Mouse (Mus musculus) limb, embryonic 12.5 days (tissue): Measurements from ENCODE around the gene Rprd1b. TPM values are rescaled to one million over a fixed set of nuclear protein-coding genes. Genes with fewer than 3 reads are reported as not detected.

Experiments
- ATAC-seq: fragments of 200-750 bp; cut with Nextera tagmentation; 2 replicates; pipeline ENCODE4 v1.8.0; 2017; ENCODE audit warnings: low read depth, moderate TSS enrichment; ENCODE audit not compliant: insufficient number of reproducible peaks, insufficient read depth, low FRiP score, low TSS enrichment
- H3K27ac ChIP-seq: fragments of 300-500 bp; sonication (generic); 2 replicates; pipeline ENCODE4 v1.5.1; 2016; ENCODE audit warnings: mild to moderate bottlenecking, moderate library complexity
- H3K27me3 ChIP-seq: fragments of 300-500 bp; sonication (generic); 2 replicates; pipeline ENCODE4 v1.6.1; 2016; ENCODE audit warnings: mild to moderate bottlenecking, moderate library complexity
- H3K36me3 ChIP-seq: fragments of 300-500 bp; sonication (generic); 2 replicates; pipeline ENCODE4 v1.6.1; 2016; ENCODE audit warnings: mild to moderate bottlenecking, moderate library complexity
- H3K4me1 ChIP-seq: fragments of 300-500 bp; sonication (generic); replicated peaks from 2 replicates; pipeline ENCODE4 v1.6.1; 2016
- H3K4me2 ChIP-seq: fragments of 300-500 bp; sonication (generic); 2 replicates; pipeline ENCODE4 v1.6.1; 2016; ENCODE audit warnings: mild to moderate bottlenecking, moderate library complexity
- H3K4me3 ChIP-seq: fragments of 300-500 bp; sonication (generic); replicated peaks from 2 replicates; pipeline ENCODE4 v1.5.1; 2016; ENCODE audit warnings: mild to moderate bottlenecking
- H3K9ac ChIP-seq: fragments of 300-500 bp; sonication (generic); replicated peaks from 2 replicates; pipeline ENCODE4 v1.6.1; 2016; ENCODE audit warnings: mild to moderate bottlenecking, moderate library complexity
- H3K9me3 ChIP-seq: fragments of 300-500 bp; sonication (generic); 2 replicates; pipeline ENCODE4 v1.6.1; 2016; ENCODE audit warnings: mild to moderate bottlenecking, moderate library complexity
- WGBS: fragments of 180-500 bp; shearing (Covaris S2); methylation state at CpG from one replicate; pipeline ENCODE4 v1.1.7; 2016; 5-methylcytosine and 5-hydroxymethylcytosine counted together
- polyA plus RNA-seq: library from polyadenylated mRNA; unstranded; fragments of >200 nt; fragmentation: Nextera tagmentation; extraction: Ambion mirVana; gene quantifications from 2 replicates; pipeline ENCODE4 v1.2.1, GENCODE M21; 2016

The Rprd1b gene
- polyA plus RNA-seq, 1 experiment from 2014 or later: 57.1 TPM

DNA sequence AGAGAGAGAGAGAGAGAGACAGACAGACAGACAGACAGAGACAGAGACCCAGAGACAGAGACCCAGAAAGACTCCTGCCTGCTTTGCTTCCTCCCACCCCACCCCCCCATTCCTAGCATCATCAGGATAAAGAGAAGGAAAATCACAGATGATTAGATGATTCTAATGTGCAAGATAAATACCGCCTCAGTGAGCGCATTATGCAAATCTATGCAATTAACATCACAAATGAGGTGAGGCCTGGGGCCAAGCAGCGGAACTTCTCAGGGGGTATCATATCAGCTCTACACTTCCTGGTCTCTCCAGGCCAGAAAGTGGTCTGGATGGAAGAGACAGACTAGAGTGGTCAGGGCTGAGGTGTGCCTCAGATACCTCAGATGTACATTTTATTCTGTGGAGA is 149.3 kb downstream of the Rprd1b start:
- no peak overlapping the region for H3K27ac ChIP-seq
- H3K4me3 ChIP-seq: no peak overlapping the region
- H3K4me2 ChIP-seq: no peak overlapping the region
- no peak for ATAC-seq
- H3K9me3 ChIP-seq: no peaks in the 10 kb centered on the region
- WGBS: 56% methylated on average over 3 of the region's 3 CpGs
- no peaks in the 10 kb centered on the region for H3K36me3 ChIP-seq
- peaks cover 13% of the 10 kb centered on the region for H3K4me1 ChIP-seq
- H3K9ac ChIP-seq: no peak overlapping the region
- H3K27me3 ChIP-seq: peaks cover 11% of the 10 kb centered on the region; the same call in 1 of the 2 replicates

- Histone ChIP-seq H3K4me1 (peaks cover 13% of the 10 kb centered on the region), H3K27me3 (peaks cover 11% of the 10 kb centered on the region; the same call in 1 of the 2 replicates), H3K4me3 (no peak overlapping the region), H3K27ac (no peak overlapping the region), H3K9me3 (no peaks in the 10 kb centered on the region), H3K4me2 (no peak overlapping the region), H3K9ac (no peak overlapping the region), H3K36me3 (no peaks in the 10 kb centered on the region)
- WGBS: 77% methylated on average over 4 of the region's 4 CpGs
- ATAC-seq: no peak
These were observed 149.8 kb downstream of the Rprd1b start for GRCm38 (mm10) chr2:158178139-158178538.

GRCm38 (mm10) chr2:158178696-158179369 is 150.5 kb downstream of the Rprd1b start:
- peak; percentile 77; the same call in 1 of the 2 replicates for ATAC-seq
- Histone ChIP-seq H3K36me3 (no peaks in the 10 kb centered on the region), H3K27ac (no peak overlapping the region), H3K4me2 (peak overlapping the region; percentile 54), H3K4me1 (peaks cover 13% of the 10 kb centered on the region), H3K27me3 (peaks cover 11% of the 10 kb centered on the region; the same call in 1 of the 2 replicates), H3K9ac (peak overlapping the region; percentile 38), H3K9me3 (no peaks in the 10 kb centered on the region), H3K4me3 (peak overlapping the region; percentile 29)
- WGBS: 10% methylated on average over 16 of the region's 19 CpGs

- H3K4me3 ChIP-seq: peak overlapping the region; percentile 29
- H3K4me2 ChIP-seq: peak overlapping the region; percentile 54
- H3K4me1 ChIP-seq: peaks cover 13% of the 10 kb centered on the region
- peaks cover 11% of the 10 kb centered on the region; the same call in 1 of the 2 replicates for H3K27me3 ChIP-seq
- peak overlapping the region; percentile 38 for H3K9ac ChIP-seq
- no peaks in the 10 kb centered on the region for H3K9me3 ChIP-seq
- no peaks in the 10 kb centered on the region for H3K36me3 ChIP-seq
- WGBS: 27% methylated on average over 18 of the region's 18 CpGs
- ATAC-seq: no peak
- no peak overlapping the region for H3K27ac ChIP-seq
These were observed 151.2 kb downstream of the Rprd1b start for GRCm38 (mm10) chr2:158179370-158180111.

DNA sequence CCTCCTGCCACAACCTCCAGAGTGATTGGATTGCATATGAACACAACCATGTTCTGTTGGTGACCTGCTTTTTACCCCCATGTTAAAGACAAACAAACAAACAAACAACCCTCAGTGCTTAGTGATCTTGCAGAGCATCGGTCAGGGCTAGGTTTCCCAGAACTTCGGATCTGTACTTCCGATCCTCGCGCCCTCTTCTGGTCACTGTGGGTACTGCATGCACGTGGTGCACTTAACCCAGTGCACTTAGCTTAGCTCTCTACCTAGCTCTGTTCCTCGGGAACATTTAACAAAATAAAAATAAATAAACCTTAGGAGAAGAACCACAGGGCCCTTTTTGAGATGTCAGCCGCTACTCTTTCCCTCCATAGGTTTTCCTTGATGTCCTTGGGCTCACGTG is 152.5 kb downstream of the Rprd1b start:
- Histone ChIP-seq H3K9me3 (no peaks in the 10 kb centered on the region), H3K27me3 (peaks cover 11% of the 10 kb centered on the region; the same call in 1 of the 2 replicates), H3K4me3 (no peak overlapping the region), H3K4me2 (no peak overlapping the region), H3K9ac (no peak overlapping the region), H3K36me3 (no peaks in the 10 kb centered on the region), H3K4me1 (peaks cover 13% of the 10 kb centered on the region), H3K27ac (no peak overlapping the region)
- WGBS: 41% methylated on average over 9 of the region's 9 CpGs
- ATAC-seq: no peak

Other genes starting within 250 kb of the Rprd1b start
- gene Vstm2l, start 113.8 kb upstream of the Rprd1b start, polyA plus RNA-seq: 0.20 and 0.30 TPM in 2 replicates
- gene Tti1, start 64 bp upstream of the Rprd1b start, polyA plus RNA-seq: 28.1 and 35.3 TPM in 2 replicates
- gene Tgm2, start 117.9 kb downstream of the Rprd1b start, polyA plus RNA-seq: 2.6 and 3.4 TPM in 2 replicates
- gene D630003M21Rik, start 200.7 kb downstream of the Rprd1b start, polyA plus RNA-seq: 10.2 TPM in 2 replicates
- gene Bpi, start 229.6 kb downstream of the Rprd1b start, polyA plus RNA-seq: not detected in 2 replicates